Mouse (Mus musculus) spleen, adult 2 months (tissue): Measurements from ENCODE around the gene Tceanc2.

Experiments used
- CTCF ChIP-seq: fragments of 200-500 bp; IDR thresholded peaks from 2 replicates; pipeline ENCODE4 v1.5.1; 2011; ENCODE audit warnings: mild to moderate bottlenecking, inconsistent platforms; ENCODE audit not compliant: insufficient read depth, insufficient read length, insufficient replicate concordance; ENCODE audit errors: extremely low read depth
- POLR2A ChIP-seq: fragments of 200-500 bp; IDR thresholded peaks from 2 replicates; pipeline ENCODE4 v1.6.1; 2011; ENCODE audit warnings: low read depth, low read length, inconsistent platforms

- TF ChIP-seq POLR2A: no peak
- TF ChIP-seq CTCF: no peak
These were observed 76.7 kb downstream of the Tceanc2 start for GRCm38 (mm10) chr4:107102220-107102619.
